11 mouse cellular contexts compared by ENCODE assay signal in the genomic region with DNA sequence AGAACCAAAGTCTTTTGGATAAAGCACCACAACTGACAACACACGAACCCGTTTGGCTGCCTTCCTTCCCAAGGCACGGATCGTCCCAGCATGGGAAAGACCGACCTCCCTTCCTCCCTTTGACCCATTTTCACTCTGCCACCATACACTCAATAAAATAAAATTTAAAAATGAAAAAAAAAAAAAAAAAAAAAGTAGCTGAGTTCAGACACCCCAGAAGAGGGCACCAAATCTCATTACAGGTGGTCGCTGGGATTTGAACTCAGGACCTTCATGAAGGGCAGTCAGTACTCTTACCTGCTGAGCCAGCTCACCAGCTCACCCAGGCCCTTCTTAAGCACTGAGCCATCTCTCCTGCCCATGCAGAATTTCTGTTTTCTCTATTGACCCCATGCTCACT. TPM values are rescaled to one million over a fixed set of nuclear protein-coding genes. Genes with fewer than 3 reads are reported as not detected.
DNase-seq lines count a peak whose midpoint lies in the region; ATAC-seq and TF ChIP-seq lines count a peak whose summit lies in the region.
"Had no signal": no experiment of that assay in that cellular context is flagged by ENCODE, and none has a peak within 500 bp of the region (broad histone marks: within the 10 kb centered on the region; RNA-seq: fewer than 3 reads in every experiment).

No protein-coding gene starts in this region.

- H3K27me3 ChIP-seq in heart, embryonic 15.5 days: no peaks in the 10 kb centered on the region
- no peaks in the 10 kb centered on the region for H3K27me3 ChIP-seq in heart, adult 2 months (ENCODE audit: control insufficient read depth, insufficient read depth, low read length)
- no peaks in the 10 kb centered on the region for H3K27me3 ChIP-seq in CH12.LX (replicated peaks)
- H3K27me3 ChIP-seq in embryonic facial prominence, embryonic 13.5 days: no peaks in the 10 kb centered on the region
- H3K27me3 ChIP-seq in limb, embryonic 15.5 days: no peaks in the 10 kb centered on the region

- TF ChIP-seq EP300 in heart, adult 2 months (IDR thresholded peaks at IDR 0.05; ENCODE audit: insufficient read depth, low read depth, low read length): no peak
- no peak for TF ChIP-seq EP300 in CH12.LX (IDR thresholded peaks at IDR 0.05; ENCODE audit: low read length)

- no peaks in the 10 kb centered on the region for H3K9me3 ChIP-seq in heart, embryonic 15.5 days (replicated peaks)
- peaks cover 2% of the 10 kb centered on the region for H3K9me3 ChIP-seq in CH12.LX (replicated peaks; ENCODE audit: low read length)
- H3K9me3 ChIP-seq in embryonic facial prominence, embryonic 13.5 days: no peaks in the 10 kb centered on the region
- no peaks in the 10 kb centered on the region for H3K9me3 ChIP-seq in limb, embryonic 15.5 days

- ATAC-seq in heart, embryonic 15.5 days (replicated peaks; ENCODE audit: insufficient number of reproducible peaks, insufficient read depth, low FRiP score, low read depth): no peak
- ATAC-seq in embryonic facial prominence, embryonic 13.5 days (ENCODE audit: insufficient number of reproducible peaks, insufficient read depth, low FRiP score, low TSS enrichment, low read depth): no peak
- ATAC-seq in limb, embryonic 15.5 days (ENCODE audit: insufficient number of reproducible peaks, low FRiP score, low TSS enrichment, low read depth): no peak

- H3K36me3 ChIP-seq in heart, embryonic 15.5 days: no peaks in the 10 kb centered on the region
- no peaks in the 10 kb centered on the region for H3K36me3 ChIP-seq in heart, adult 2 months (ENCODE audit: control insufficient read depth, insufficient read depth, low read length)
- H3K36me3 ChIP-seq in CH12.LX (replicated peaks in 1 of 2; ENCODE audit: control insufficient read depth in 1 of 2, insufficient read depth in 1 of 2, low read length in 1 of 2): no peaks in the 10 kb centered on the region
- no peaks in the 10 kb centered on the region for H3K36me3 ChIP-seq in embryonic facial prominence, embryonic 13.5 days
- H3K36me3 ChIP-seq in limb, embryonic 15.5 days: no peaks in the 10 kb centered on the region

- no peak overlapping the region for H3K9ac ChIP-seq in heart, embryonic 15.5 days
- no peak overlapping the region for H3K9ac ChIP-seq in heart, adult 2 months (ENCODE audit: low read depth, low read length)
- no peak overlapping the region for H3K9ac ChIP-seq in CH12.LX (ENCODE audit: insufficient read depth, low read depth)
- peak overlapping the region; percentile 61; the same call in 1 of the 2 replicates for H3K9ac ChIP-seq in embryonic facial prominence, embryonic 13.5 days
- H3K9ac ChIP-seq in limb, embryonic 15.5 days: no peak overlapping the region

- H3K79me2 ChIP-seq in heart, adult 2 months (replicated peaks; ENCODE audit: control insufficient read depth, insufficient read depth, low read length): no peaks in the 10 kb centered on the region
- no peaks in the 10 kb centered on the region for H3K79me2 ChIP-seq in CH12.LX (replicated peaks; ENCODE audit: control insufficient read depth, extremely low read depth, insufficient read depth, poor library complexity, severe bottlenecking)

- no peak for DNase-seq in heart, adult 2 months
- no peak for DNase-seq in CH12.LX (ENCODE audit: extremely low read depth)
- DNase-seq in c-Kit-positive CD71-positive TER-119-positive erythroid progenitor cells, embryonic 14.5 days (ENCODE audit: low spot score): no peak
- DNase-seq in adrenal gland, postnatal 10 days: no peak
- DNase-seq in gastrocnemius, postnatal 25 days: no peak
- DNase-seq: adrenal gland, adult 2 months; right cerebral cortex, adult 18-20 months had no signal

- in situ Hi-C loops in CH12.LX (cut with MboI; ENCODE audit: low pct_ligation_motif_present, low pct_unique_long_range_greater_than_20kb, low sequenced_read_pairs): loop anchor here (5.0 kb wide), 1 partner anchor 33 kb away; the partner anchor contains the start of gene Sphk1

- TF ChIP-seq RAD21 in CH12.LX (IDR thresholded peaks at IDR 0.05; ENCODE audit: low read depth, low read length): no peak

- peaks cover 6% of the 10 kb centered on the region for H3K4me1 ChIP-seq in heart, embryonic 15.5 days (replicated peaks)
- peaks cover 4% of the 10 kb centered on the region; the same call in 1 of the 2 replicates for H3K4me1 ChIP-seq in heart, adult 2 months (ENCODE audit: control insufficient read depth, insufficient read depth, low read length)
- peaks cover 0 to 26% of the 10 kb centered on the region in 2 experiments; a peak in 2 of 4 replicates for H3K4me1 ChIP-seq in CH12.LX (ENCODE audit: control insufficient read depth in 1 of 2, insufficient read depth in 2 of 2)
- H3K4me1 ChIP-seq in embryonic facial prominence, embryonic 13.5 days: peaks cover 8% of the 10 kb centered on the region
- H3K4me1 ChIP-seq in limb, embryonic 15.5 days: peaks cover 12% of the 10 kb centered on the region

- H3K27ac ChIP-seq in heart, embryonic 15.5 days: no peak overlapping the region
- H3K27ac ChIP-seq in heart, adult 2 months: no peak overlapping the region
- no peak overlapping the region for H3K27ac ChIP-seq in CH12.LX (ENCODE audit: insufficient read depth, low read depth)
- no peak overlapping the region for H3K27ac ChIP-seq in embryonic facial prominence, embryonic 13.5 days
- H3K27ac ChIP-seq in limb, embryonic 15.5 days: no peak overlapping the region

- WGBS in heart, embryonic 15.5 days: 42% methylated on average over 6 of the region's 6 CpGs
- 49% methylated on average over 6 of the region's 6 CpGs for WGBS in heart, adult 2 months
- WGBS in embryonic facial prominence, embryonic 13.5 days: 41% methylated on average over 6 of the region's 6 CpGs
- 53% methylated on average over 6 of the region's 6 CpGs for WGBS in limb, embryonic 15.5 days

- peak overlapping the region; percentile 43 for H3K4me3 ChIP-seq in heart, embryonic 15.5 days
- H3K4me3 ChIP-seq in heart, adult 2 months: no peak overlapping the region
- no peak overlapping the region for H3K4me3 ChIP-seq in CH12.LX (replicated peaks in 1 of 3; ENCODE audit: low read depth in 2 of 3, low read length in 2 of 3, poor library complexity in 1 of 3)
- peak overlapping the region; percentile 36 for H3K4me3 ChIP-seq in embryonic facial prominence, embryonic 13.5 days
- peak overlapping the region; percentile 31 for H3K4me3 ChIP-seq in limb, embryonic 15.5 days

- TF ChIP-seq CTCF in heart, adult 2 months (IDR thresholded peaks at IDR 0.05): no peak
- TF ChIP-seq CTCF in CH12.LX (conservative IDR thresholded peaks at IDR 0.05 in 1 of 2, IDR thresholded peaks at IDR 0.05 in 1 of 2; ENCODE audit: low read depth in 2 of 2, low read length in 2 of 2): no peak

- H3K4me2 ChIP-seq in heart, embryonic 15.5 days: peak overlapping the region; percentile 69
- H3K4me2 ChIP-seq in CH12.LX (ENCODE audit: insufficient read depth, low read depth, poor library complexity, severe bottlenecking): no peak overlapping the region
- H3K4me2 ChIP-seq in embryonic facial prominence, embryonic 13.5 days: peak overlapping the region; percentile 60
- H3K4me2 ChIP-seq in limb, embryonic 15.5 days: peak overlapping the region; percentile 48

- dilution Hi-C loops in CH12.LX (cut with MboI; ENCODE audit: extremely low pct_ligation_motif_present, extremely low pct_unique_long_range_greater_than_20kb, low sequenced_read_pairs): no loop called here

- TF ChIP-seq POLR2A in heart, adult 2 months (IDR thresholded peaks at IDR 0.05; ENCODE audit: insufficient read depth, low read depth, low read length): no peak
- TF ChIP-seq POLR2A in CH12.LX (IDR thresholded peaks at IDR 0.05; ENCODE audit: low read depth, low read length): no peak

- intact Hi-C loops in heart, adult 2 months (cut with DNase I): loop anchor here (10.0 kb wide), 1 partner anchor 316 kb away; no protein-coding TSS in a partner anchor

TF ChIP-seq in CH12.LX, 34 proteins besides CTCF, POLR2A, EP300 and RAD21:
- TF ChIP-seq E2F4 (IDR thresholded peaks at IDR 0.05; ENCODE audit: insufficient replicate concordance, low read depth, low read length) (no peak), ZNF384 (IDR thresholded peaks at IDR 0.05; ENCODE audit: low read depth, low read length) (peak; percentile 53; the same call in 1 of the 2 replicates)
TF ChIP-seq in CH12.LX: peak in this region for 1.

RNA-seq across cellular contexts. Expression of gene Prpsap1, which starts 5.0 kb away (rescaled TPM):
- polyA plus RNA-seq in heart, embryonic 15.5 days (2015; fragmentation: Nextera tagmentation; extraction: Ambion mirVana): 81.7 and 98.2 TPM in 2 replicates
- total RNA-seq in heart, adult 2 months (2021): 10 to 100 TPM; 28.9 to 30.0 TPM
- 37.3 and 39.1 TPM in 2 replicates for polyA plus RNA-seq in heart, adult 2 months (2012; rRNA removed)
- total RNA-seq in CH12.LX (2012; rRNA removed) (114 and 118 TPM in 2 replicates), CH12.LX (2014; rRNA removed) (79.8 and 93.5 TPM in 2 replicates)
- 112 and 114 TPM in 2 replicates for polyA plus RNA-seq in CH12.LX (2012; ENCODE audit: insufficient read length, low read depth)
- 186 and 193 TPM in 2 replicates for polyA plus RNA-seq in embryonic facial prominence, embryonic 13.5 days (2015; fragmentation: Nextera tagmentation; extraction: Ambion mirVana)
- 134 and 138 TPM in 2 replicates for polyA plus RNA-seq in limb, embryonic 15.5 days (2015; fragmentation: Nextera tagmentation; extraction: Ambion mirVana)
- total RNA-seq in adrenal gland, postnatal 10 days (2021): 10 to 100 TPM; 68.0 to 80.1 TPM
- total RNA-seq in gastrocnemius, postnatal 25 days (2021): 10 to 100 TPM; 17.0 to 18.9 TPM

RNA-seq across cellular contexts. Expression of gene Sphk1, which starts 31.7 kb away (rescaled TPM):
- 2.8 and 4.4 TPM in 2 replicates for polyA plus RNA-seq in heart, embryonic 15.5 days (2015; fragmentation: Nextera tagmentation; extraction: Ambion mirVana)
- 1 to 10 TPM in 1 of 2 experiments, under 1 TPM in 1; 0.98 to 1.1 TPM for total RNA-seq in heart, adult 2 months (2021)
- 3.2 and 3.3 TPM in 2 replicates for polyA plus RNA-seq in heart, adult 2 months (2012; rRNA removed)
- 0.84 and 2.1 TPM in 2 replicates for total RNA-seq in CH12.LX (2012; rRNA removed)
- total RNA-seq in CH12.LX (2014; rRNA removed): 0.20 and 0.89 TPM in 2 replicates
- polyA plus RNA-seq in CH12.LX (2012; ENCODE audit: insufficient read length, low read depth): 0.26 and 0.50 TPM in 2 replicates
- 5.0 and 6.1 TPM in 2 replicates for polyA plus RNA-seq in embryonic facial prominence, embryonic 13.5 days (2015; fragmentation: Nextera tagmentation; extraction: Ambion mirVana)
- polyA plus RNA-seq in limb, embryonic 15.5 days (2015; fragmentation: Nextera tagmentation; extraction: Ambion mirVana): 7.7 and 11.2 TPM in 2 replicates
- 1 to 10 TPM; 3.0 to 5.1 TPM for total RNA-seq in adrenal gland, postnatal 10 days (2021)
- total RNA-seq in gastrocnemius, postnatal 25 days (2021): 1 to 10 TPM in 1 of 2 experiments, under 1 TPM in 1; 0.94 to 2.0 TPM

RNA-seq across cellular contexts. Expression of gene Qrich2, which starts 33.0 kb away (rescaled TPM):
- 0.10 TPM in 1 of 2 replicates, not detected in the other for polyA plus RNA-seq in heart, embryonic 15.5 days (2015; fragmentation: Nextera tagmentation; extraction: Ambion mirVana)
- total RNA-seq in heart, adult 2 months (2021): not detected
- polyA plus RNA-seq in heart, adult 2 months (2012; rRNA removed): 0.18 and 0.23 TPM in 2 replicates
- total RNA-seq in CH12.LX (2012; rRNA removed) (0.13 and 0.38 TPM in 2 replicates), CH12.LX (2014; rRNA removed) (0.23 and 0.32 TPM in 2 replicates)
- 0.29 and 0.37 TPM in 2 replicates for polyA plus RNA-seq in CH12.LX (2012; ENCODE audit: insufficient read length, low read depth)
- 0.19 and 0.55 TPM in 2 replicates for polyA plus RNA-seq in embryonic facial prominence, embryonic 13.5 days (2015; fragmentation: Nextera tagmentation; extraction: Ambion mirVana)
- 0.09 and 0.15 TPM in 2 replicates for polyA plus RNA-seq in limb, embryonic 15.5 days (2015; fragmentation: Nextera tagmentation; extraction: Ambion mirVana)
- not detected for total RNA-seq in adrenal gland, postnatal 10 days (2021)
- total RNA-seq in gastrocnemius, postnatal 25 days (2021): not detected
- total RNA-seq: adrenal gland, adult 2 months; megakaryocyte-erythroid progenitor cell, adult 5-6 weeks had no signal

Comparison
In these comparisons a context has a peak if more than half of its experiments do, and no peak if none do; other contexts are left out.
1. H3K4me3 ChIP-seq: peak in heart, embryonic 15.5 days (single experiment), embryonic facial prominence, embryonic 13.5 days (single experiment) and limb, embryonic 15.5 days (single experiment); none in heart, adult 2 months (single experiment) and CH12.LX (0 of 3).